Mouse (Mus musculus) hindlimb bud, embryonic 11.5 days (tissue): ENCODE data around the gene Taar8b.

Experiments
- DNase-seq: peaks from one replicate; pipeline ENCODE4 v3.0.0-alpha.2; 2012; ENCODE audit warnings: low read depth, low spot score; ENCODE audit errors: extremely low spot score

Taar8b gene

GRCm38 (mm10) chr10:24049210-24049609 is 42.9 kb downstream of the Taar8b start, which contains the start of gene Taar7f:
Gene Taar7f, plus strand, starts transcription at chr10:24049510.
- no peak for DNase-seq
